Mouse (Mus musculus): ENCODE measurements at regions not wholly inside any gene's neighbourhood (a gene's known extent, or its start where the extent isn't known, plus 50 kb on each side); places are given as distances from the start of the nearest gene placed in this dataset.

DNA sequence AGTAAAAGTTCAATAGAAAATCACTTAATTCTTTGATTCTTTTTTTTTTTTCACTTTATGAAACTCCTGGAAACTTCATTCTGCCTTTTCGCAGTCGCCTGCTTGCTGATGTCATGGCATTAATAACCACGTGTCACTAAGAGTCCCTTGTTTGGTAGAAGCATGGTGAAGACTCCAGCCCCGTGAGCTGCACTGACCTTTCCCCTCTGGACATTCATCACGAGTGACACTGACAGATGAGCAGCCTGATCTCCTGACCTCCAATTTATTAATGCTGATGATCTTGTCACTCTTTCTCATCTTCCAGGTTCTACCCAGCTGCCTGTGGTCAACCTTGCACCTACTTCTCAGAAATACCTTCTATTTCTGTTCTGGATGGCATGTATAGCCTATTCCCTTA lies 867.1 kb upstream of the Slit2 start:
- DNase-seq (ENCODE audit: low spot score in 2 of 2) = no peak

DNA sequence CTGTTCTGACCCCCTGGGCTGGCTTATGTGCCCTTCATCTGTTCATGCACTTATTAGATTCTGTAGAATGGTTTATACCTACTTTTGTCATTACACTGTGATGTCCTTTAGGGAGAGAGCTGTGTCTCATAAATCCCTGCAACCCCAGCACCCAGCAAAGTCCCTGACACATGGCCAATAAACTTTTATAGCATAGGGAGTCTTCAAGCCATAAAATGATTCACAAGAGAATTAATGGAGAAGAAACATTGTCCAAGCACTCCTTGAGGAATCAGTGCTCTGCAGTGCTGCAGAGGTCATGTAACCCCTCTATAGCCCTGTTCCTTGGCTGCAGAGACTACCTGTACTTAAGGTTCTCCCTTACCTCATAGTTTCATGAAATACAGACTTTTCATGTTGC lies 887.2 kb upstream of the Slit2 start:
- DNase-seq (ENCODE audit: low spot score in 2 of 2) = no peak

DNA sequence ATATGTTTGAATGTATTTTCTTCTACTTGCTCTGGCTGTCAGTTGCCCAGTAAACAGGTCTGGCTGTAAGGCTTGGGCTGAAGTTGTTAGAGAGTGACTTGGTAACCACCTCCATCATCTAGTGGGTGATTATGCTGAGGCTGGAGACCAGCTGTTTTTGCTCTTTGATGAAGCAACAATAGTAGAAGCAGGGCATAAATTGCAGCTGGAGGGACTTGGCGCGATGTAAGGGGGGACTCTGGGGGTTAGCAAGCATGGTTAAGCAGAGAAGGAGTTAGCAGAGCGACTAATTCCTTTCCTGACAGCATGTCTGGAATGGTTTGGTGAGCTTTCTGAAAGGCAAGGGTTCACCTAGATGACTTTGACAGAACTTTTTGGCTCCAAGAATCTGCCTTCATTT lies 930.0 kb upstream of the Slit2 start:
- no peak for DNase-seq (ENCODE audit: low spot score in 2 of 2)

GRCm38 (mm10) chr5:47036752-47037151 lies 946.2 kb upstream of the Slit2 start:
- no peak for DNase-seq (ENCODE audit: low spot score in 2 of 2)

- DNase-seq (ENCODE audit: low spot score in 2 of 2) = no peak
Observed at GRCm38 (mm10) chr5:47034021-47034420, 948.9 kb upstream of the Slit2 start.

DNA sequence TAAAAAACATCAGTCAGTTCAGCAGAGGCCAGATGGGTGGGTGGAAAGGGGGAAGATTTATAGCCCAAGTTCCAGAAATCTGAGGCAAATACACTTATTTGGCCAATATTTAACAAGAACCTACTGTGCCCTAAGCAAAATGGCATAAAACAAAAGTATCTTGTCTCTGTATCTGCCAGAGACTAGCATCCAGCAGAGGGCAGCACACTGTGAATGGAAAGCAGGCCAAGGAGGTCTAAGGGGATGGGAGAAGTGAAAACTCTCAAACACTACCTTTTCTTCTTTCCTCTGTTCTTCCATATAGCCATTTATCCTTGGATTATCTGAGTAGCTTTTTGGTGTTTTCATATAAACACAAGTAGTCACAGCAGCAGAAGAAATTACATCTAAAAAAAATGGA lies 968.6 kb upstream of the Slit2 start:
- peak in 1 of 2 experiments; percentile 37 for DNase-seq (ENCODE audit: low spot score in 2 of 2)

- no peak for DNase-seq (ENCODE audit: low spot score in 2 of 2)
Observed at GRCm38 (mm10) chr5:46992557-46992956, 990.4 kb upstream of the Slit2 start.

GRCm38 (mm10) chr5:46986519-46986918 lies 996.4 kb upstream of the Slit2 start:
- no peak for DNase-seq (ENCODE audit: low spot score in 2 of 2)

DNA sequence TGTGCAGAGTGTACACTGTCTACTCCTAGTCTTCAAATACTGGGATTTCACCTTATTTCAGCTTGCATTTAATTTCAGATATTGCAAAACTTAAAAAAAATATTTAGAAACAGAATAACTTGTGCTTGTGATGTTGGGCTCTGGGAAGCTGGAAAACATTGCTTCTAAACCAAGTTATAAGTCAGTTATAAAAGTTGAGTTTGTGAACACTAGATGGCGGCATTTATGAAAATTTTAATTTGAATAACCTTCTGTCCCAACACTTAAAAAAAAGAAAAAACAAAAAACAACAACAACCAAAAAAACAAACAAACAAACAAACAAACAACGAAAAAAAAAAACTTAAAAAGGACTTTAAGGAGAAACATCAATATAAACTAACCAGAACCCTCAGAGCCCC lies 1002.6 kb upstream of the Slit2 start:
- no peak for DNase-seq (ENCODE audit: low spot score in 2 of 2)

DNA sequence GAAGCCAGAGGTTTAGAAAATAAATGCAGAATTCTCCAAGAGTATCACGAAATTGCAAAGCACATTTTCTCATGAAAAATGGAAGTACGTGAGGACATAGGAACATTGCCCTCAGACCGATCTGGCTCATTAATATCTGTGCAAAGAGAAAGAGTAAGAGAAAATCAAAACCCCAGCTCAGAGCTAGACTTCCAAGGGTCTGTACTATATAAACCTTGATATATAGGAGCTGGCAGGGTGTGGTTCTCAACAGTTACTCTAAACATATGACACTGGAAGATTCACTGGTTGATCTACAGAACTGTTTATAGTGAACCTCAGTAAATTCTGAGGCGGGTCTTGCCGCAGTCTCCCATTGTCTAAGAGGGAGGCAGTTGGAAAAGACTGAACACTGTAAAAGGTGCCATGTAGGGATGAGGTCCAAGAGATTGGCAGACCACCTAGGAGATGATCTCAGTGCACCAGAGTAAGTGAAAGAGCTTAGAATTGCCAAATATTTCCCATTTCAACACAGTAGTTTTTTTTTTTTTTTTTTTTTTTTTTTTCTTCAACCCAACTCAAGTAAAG lies 1014.0 kb upstream of the Slit2 start:
- DNase-seq (ENCODE audit: low spot score in 2 of 2) = no peak

DNA sequence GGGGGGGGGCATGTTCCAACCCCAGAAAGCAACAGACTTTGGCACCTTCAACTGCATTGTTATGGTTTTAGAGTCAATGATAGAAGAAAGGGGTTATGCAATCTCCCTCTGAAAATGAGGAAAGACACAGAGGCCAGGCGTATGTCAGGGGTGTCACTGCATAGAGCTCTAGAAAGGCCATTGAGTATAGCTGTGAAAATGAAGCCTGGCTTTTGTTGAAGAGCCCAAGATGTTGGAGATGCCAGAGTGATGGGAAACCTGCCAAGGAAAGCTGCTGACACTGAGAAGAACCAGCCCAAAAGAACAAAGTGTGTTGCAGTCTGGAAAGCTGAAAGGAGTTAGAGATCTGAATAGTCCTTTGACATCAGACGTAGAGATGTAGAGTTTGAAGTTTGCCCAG lies 1022.2 kb upstream of the Slit2 start:
- no peak for DNase-seq (ENCODE audit: low spot score in 2 of 2)

DNA sequence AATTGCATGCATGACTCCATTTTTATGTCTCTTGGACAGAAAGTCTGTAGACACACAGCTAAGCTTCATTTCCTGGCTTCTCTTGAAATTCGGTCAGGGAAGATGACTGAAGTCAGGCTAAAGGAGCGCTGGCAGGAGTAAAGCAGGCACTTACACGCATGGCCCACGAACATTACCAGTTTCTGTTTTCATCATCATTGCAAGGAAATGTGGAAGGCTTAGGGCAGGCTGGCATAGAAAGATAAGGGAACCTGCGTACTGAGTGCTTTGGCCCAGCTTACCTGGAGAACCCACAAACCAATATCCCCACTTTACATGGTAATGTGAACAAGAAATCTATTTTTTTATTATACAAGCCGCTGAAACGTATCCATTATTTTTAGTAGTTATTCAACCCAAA lies 1056.6 kb upstream of the Slit2 start:
- no peak for DNase-seq (ENCODE audit: low spot score in 2 of 2)

GRCm38 (mm10) chr5:46901909-46902308 lies 1044.5 kb upstream of the Lcorl start:
- no peak for DNase-seq (ENCODE audit: low spot score in 2 of 2)

DNA sequence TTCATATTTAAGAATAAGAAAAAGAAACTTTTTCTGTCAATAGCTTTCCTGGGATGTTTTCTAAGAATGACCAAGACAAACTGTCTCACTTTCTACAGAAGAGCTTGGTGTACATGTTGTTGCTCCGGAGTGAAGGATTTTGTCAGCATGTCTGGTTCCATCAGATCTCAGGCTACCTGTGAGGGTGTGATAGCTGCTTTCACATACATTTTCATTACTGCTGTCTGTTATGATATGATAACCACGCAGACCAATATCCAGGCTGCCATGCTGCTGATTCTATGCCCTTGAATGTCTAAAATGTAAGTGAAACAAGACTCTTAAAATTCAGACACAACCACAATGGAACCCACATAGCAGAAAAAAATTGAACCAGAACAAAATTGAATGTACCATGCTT lies 1036.6 kb upstream of the Lcorl start:
- DNase-seq (ENCODE audit: low spot score in 2 of 2) = no peak

DNA sequence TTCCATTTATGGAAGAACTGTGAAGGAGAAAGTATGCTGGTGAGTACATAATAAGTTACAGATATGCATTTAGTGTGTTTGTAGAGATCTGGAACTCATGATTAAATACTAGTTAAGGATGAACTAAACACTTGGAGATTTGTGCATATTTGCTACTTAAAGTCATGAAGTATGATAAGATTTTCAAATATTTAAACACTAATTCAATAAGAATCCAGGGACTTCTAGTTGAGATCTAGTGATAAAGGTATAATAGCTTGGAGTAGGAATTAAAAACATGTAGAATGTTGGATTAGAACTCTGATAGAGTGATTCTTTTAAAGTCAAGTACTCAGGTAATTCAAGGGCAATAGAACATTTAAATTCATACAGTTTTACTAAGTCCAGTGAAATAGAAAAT lies 1026.5 kb upstream of the Lcorl start:
- no peak for DNase-seq (ENCODE audit: low spot score in 2 of 2)

GRCm38 (mm10) chr5:46856837-46857236 lies 999.4 kb upstream of the Lcorl start:
- no peak for DNase-seq (ENCODE audit: low spot score in 2 of 2)

- DNase-seq (ENCODE audit: low spot score in 2 of 2) = no peak
Observed at GRCm38 (mm10) chr5:46845175-46845574, 987.8 kb upstream of the Lcorl start.

GRCm38 (mm10) chr5:46836810-46837209 lies 979.4 kb upstream of the Lcorl start:
- no peak for DNase-seq (ENCODE audit: low spot score in 2 of 2)

GRCm38 (mm10) chr5:46830797-46831618 lies 973.6 kb upstream of the Lcorl start:
- DNase-seq (ENCODE audit: low spot score in 2 of 2) = no peak

DNA sequence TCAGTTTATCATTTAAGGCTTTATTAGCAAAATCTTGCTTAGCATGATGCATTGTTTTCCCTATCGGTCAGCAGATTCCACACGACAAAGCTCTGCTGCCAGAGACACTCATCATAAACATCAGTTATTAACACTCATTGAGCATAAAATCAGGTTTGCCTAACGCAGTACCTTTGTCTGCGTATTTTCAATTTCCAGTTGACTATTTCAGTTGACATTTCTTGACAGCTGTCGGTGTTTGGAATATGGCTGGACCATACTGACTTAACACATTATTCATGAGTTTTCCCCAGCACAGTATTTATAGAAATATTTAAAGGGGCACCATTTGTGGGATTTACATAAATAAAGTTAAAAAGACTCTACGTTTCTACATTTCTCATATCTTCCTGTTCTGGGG lies 972.7 kb upstream of the Lcorl start:
- DNase-seq (ENCODE audit: low spot score in 2 of 2) = no peak

GRCm38 (mm10) chr5:46826381-46826780 lies 969.0 kb upstream of the Lcorl start:
- DNase-seq (ENCODE audit: low spot score in 2 of 2) = no peak

DNA sequence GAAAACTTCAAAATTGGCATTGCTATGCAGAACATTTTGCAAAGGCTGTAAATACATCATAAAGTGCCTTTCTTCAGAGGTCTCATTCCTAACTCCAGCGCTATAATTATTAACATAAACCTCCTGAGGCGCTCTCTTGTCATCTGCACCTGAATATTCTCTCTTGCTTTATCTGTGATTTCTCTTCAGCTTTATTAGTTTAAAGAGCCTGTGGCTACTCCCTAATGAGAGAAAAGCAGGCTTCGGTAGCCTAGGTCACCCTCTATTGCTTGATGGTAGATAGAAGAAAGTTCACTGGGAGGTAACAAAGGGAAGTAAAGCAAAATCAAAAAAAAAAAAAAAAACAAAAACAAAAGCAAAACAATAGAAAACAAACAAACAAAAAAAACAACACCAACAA lies 967.5 kb upstream of the Lcorl start:
- no peak for DNase-seq (ENCODE audit: low spot score in 2 of 2)

GRCm38 (mm10) chr5:46795102-46795501 lies 937.7 kb upstream of the Lcorl start:
- DNase-seq (ENCODE audit: low spot score in 2 of 2) = no peak
